Mouse (Mus musculus) forebrain, embryonic 15.5 days (tissue): ENCODE data around the gene Nell1. TPM values are rescaled to one million over a fixed set of nuclear protein-coding genes. Genes with fewer than 3 reads are reported as not detected.

Source experiments
- ATAC-seq: fragments of 200-750 bp; cut with Nextera tagmentation; replicated peaks from 2 replicates; pipeline ENCODE4 v1.8.0; 2017; ENCODE audit warnings: mild to moderate bottlenecking, moderate TSS enrichment, moderate library complexity
- H3K27ac ChIP-seq: fragments of 300-500 bp; sonication (generic); replicated peaks from 2 replicates; pipeline ENCODE4 v1.5.1; 2015; ENCODE audit warnings: mild to moderate bottlenecking, inconsistent platforms
- H3K27me3 ChIP-seq: fragments of 300-500 bp; sonication (generic); 2 replicates; pipeline ENCODE4 v1.6.1; 2015; ENCODE audit warnings: inconsistent platforms
- H3K36me3 ChIP-seq: fragments of 300-500 bp; sonication (generic); 2 replicates; pipeline ENCODE4 v1.6.1; 2015; ENCODE audit warnings: mild to moderate bottlenecking, inconsistent platforms
- H3K4me1 ChIP-seq: fragments of 300-500 bp; sonication (generic); 2 replicates; pipeline ENCODE4 v1.6.1; 2015; ENCODE audit warnings: inconsistent platforms
- H3K4me2 ChIP-seq: fragments of 300-500 bp; sonication (generic); replicated peaks from 2 replicates; pipeline ENCODE4 v1.6.1; 2015; ENCODE audit warnings: mild to moderate bottlenecking, inconsistent platforms
- H3K4me3 ChIP-seq: fragments of 300-500 bp; sonication (generic); 2 replicates; pipeline ENCODE4 v1.5.1; 2015; ENCODE audit warnings: mild to moderate bottlenecking, inconsistent platforms
- H3K9ac ChIP-seq: fragments of 300-500 bp; sonication (generic); replicated peaks from 2 replicates; pipeline ENCODE4 v1.6.1; 2015; ENCODE audit warnings: mild to moderate bottlenecking, inconsistent platforms
- H3K9me3 ChIP-seq: fragments of 300-500 bp; sonication (generic); 2 replicates; pipeline ENCODE4 v1.6.1; 2016; ENCODE audit warnings: inconsistent platforms
- WGBS: fragments of 180-500 bp; shearing (Covaris S2); methylation state at CpG from one replicate; pipeline ENCODE4 v1.1.7; 2015; ENCODE audit warnings: mixed read lengths; 5-methylcytosine and 5-hydroxymethylcytosine counted together
- polyA plus RNA-seq: library from polyadenylated mRNA; unstranded; fragments of >200 nt; fragmentation: Nextera tagmentation; extraction: Ambion mirVana; gene quantifications from 2 replicates; pipeline ENCODE4 v1.2.1, GENCODE M21; 2015

Gene Nell1
- polyA plus RNA-seq, 1 experiment from 2014 or later: 10.3 TPM

GRCm38 (mm10) chr7:49969516-49969915 is 5.1 kb upstream of the Nell1 start:
- peaks cover 18% of the 10 kb centered on the region for H3K27me3 ChIP-seq
- no peak overlapping the region for H3K27ac ChIP-seq
- no peaks in the 10 kb centered on the region for H3K9me3 ChIP-seq
- H3K4me3 ChIP-seq: no peak overlapping the region
- no peak for ATAC-seq
- no peak overlapping the region for H3K4me2 ChIP-seq
- no peak overlapping the region for H3K9ac ChIP-seq
- peaks cover 1% of the 10 kb centered on the region for H3K4me1 ChIP-seq
- 29% methylated on average over 4 of the region's 4 CpGs for WGBS
- no peaks in the 10 kb centered on the region for H3K36me3 ChIP-seq

- Histone ChIP-seq H3K9ac (peak overlapping the region; percentile 45), H3K4me2 (peak overlapping the region; percentile 76), H3K9me3 (no peaks in the 10 kb centered on the region), H3K4me3 (peak overlapping the region; percentile 47), H3K27ac (no peak overlapping the region), H3K4me1 (peaks cover 21% of the 10 kb centered on the region), H3K36me3 (no peaks in the 10 kb centered on the region), H3K27me3 (peaks cover 60% of the 10 kb centered on the region)
- ATAC-seq: peak; percentile 75
- WGBS: 0% methylated on average over 36 of the region's 40 CpGs
Measured at GRCm38 (mm10) chr7:49975441-49976121, 917 bp downstream of the Nell1 start.

GRCm38 (mm10) chr7:49981511-49982227 is 7.0 kb downstream of the Nell1 start:
- no peak overlapping the region for H3K9ac ChIP-seq
- peaks cover 28% of the 10 kb centered on the region for H3K27me3 ChIP-seq
- no peaks in the 10 kb centered on the region for H3K36me3 ChIP-seq
- 3% methylated on average over 9 of the region's 9 CpGs for WGBS
- no peak overlapping the region for H3K27ac ChIP-seq
- no peak overlapping the region for H3K4me3 ChIP-seq
- peaks cover 11% of the 10 kb centered on the region for H3K4me1 ChIP-seq
- no peaks in the 10 kb centered on the region for H3K9me3 ChIP-seq
- H3K4me2 ChIP-seq: no peak overlapping the region
- ATAC-seq: peak; percentile 88

GRCm38 (mm10) chr7:49984698-49985097 is 10.0 kb downstream of the Nell1 start:
- peaks cover 6% of the 10 kb centered on the region; the same call in 1 of the 2 replicates for H3K27me3 ChIP-seq
- H3K27ac ChIP-seq: no peak overlapping the region
- H3K9me3 ChIP-seq: no peaks in the 10 kb centered on the region
- no peak overlapping the region for H3K4me3 ChIP-seq
- no peak overlapping the region for H3K4me2 ChIP-seq
- no peak overlapping the region for H3K9ac ChIP-seq
- H3K4me1 ChIP-seq: peaks cover 11% of the 10 kb centered on the region
- ATAC-seq: no peak
- 25% methylated on average over 6 of the region's 6 CpGs for WGBS
- no peaks in the 10 kb centered on the region for H3K36me3 ChIP-seq

GRCm38 (mm10) chr7:49985947-49986346 is 11.3 kb downstream of the Nell1 start:
- 91% methylated on average over 8 of the region's 8 CpGs for WGBS
- Histone ChIP-seq H3K4me2 (no peak overlapping the region), H3K27me3 (no peaks in the 10 kb centered on the region), H3K36me3 (no peaks in the 10 kb centered on the region), H3K9ac (no peak overlapping the region), H3K4me1 (peaks cover 10% of the 10 kb centered on the region), H3K4me3 (no peak overlapping the region), H3K27ac (no peak overlapping the region), H3K9me3 (no peaks in the 10 kb centered on the region)
- no peak for ATAC-seq

GRCm38 (mm10) chr7:49999321-49999720 is 24.7 kb downstream of the Nell1 start:
- H3K9ac ChIP-seq: no peak overlapping the region
- 67% methylated on average over 4 of the region's 4 CpGs for WGBS
- no peaks in the 10 kb centered on the region for H3K36me3 ChIP-seq
- H3K27me3 ChIP-seq: no peaks in the 10 kb centered on the region
- H3K9me3 ChIP-seq: no peaks in the 10 kb centered on the region
- ATAC-seq: peak; percentile 29
- no peaks in the 10 kb centered on the region for H3K4me1 ChIP-seq
- no peak overlapping the region for H3K27ac ChIP-seq
- no peak overlapping the region for H3K4me3 ChIP-seq
- no peak overlapping the region for H3K4me2 ChIP-seq

GRCm38 (mm10) chr7:50005268-50005667 is 30.6 kb downstream of the Nell1 start:
- Histone ChIP-seq H3K36me3 (no peaks in the 10 kb centered on the region), H3K9me3 (no peaks in the 10 kb centered on the region), H3K9ac (no peak overlapping the region), H3K27me3 (no peaks in the 10 kb centered on the region), H3K27ac (no peak overlapping the region), H3K4me1 (no peaks in the 10 kb centered on the region), H3K4me3 (no peak overlapping the region), H3K4me2 (no peak overlapping the region)
- WGBS: 75% methylated on average over 2 of the region's 2 CpGs
- ATAC-seq: no peak

- no peak overlapping the region for H3K27ac ChIP-seq
- ATAC-seq: no peak
- no peaks in the 10 kb centered on the region for H3K4me1 ChIP-seq
- no peak overlapping the region for H3K9ac ChIP-seq
- WGBS: 77% methylated on average over 13 of the region's 13 CpGs
- H3K4me3 ChIP-seq: no peak overlapping the region
- H3K36me3 ChIP-seq: no peaks in the 10 kb centered on the region
- H3K4me2 ChIP-seq: no peak overlapping the region
- H3K9me3 ChIP-seq: no peaks in the 10 kb centered on the region
- H3K27me3 ChIP-seq: no peaks in the 10 kb centered on the region
Measured at GRCm38 (mm10) chr7:50035187-50036153, 60.8 kb downstream of the Nell1 start.

GRCm38 (mm10) chr7:50041112-50041511 is 66.4 kb downstream of the Nell1 start:
- H3K27ac ChIP-seq: no peak overlapping the region
- WGBS: 65% methylated on average over 6 of the region's 6 CpGs
- no peak for ATAC-seq
- H3K36me3 ChIP-seq: no peaks in the 10 kb centered on the region
- H3K4me3 ChIP-seq: no peak overlapping the region
- no peak overlapping the region for H3K9ac ChIP-seq
- no peaks in the 10 kb centered on the region for H3K9me3 ChIP-seq
- H3K4me2 ChIP-seq: no peak overlapping the region
- no peaks in the 10 kb centered on the region for H3K4me1 ChIP-seq
- no peaks in the 10 kb centered on the region for H3K27me3 ChIP-seq

- H3K9me3 ChIP-seq: no peaks in the 10 kb centered on the region
- no peak overlapping the region for H3K4me2 ChIP-seq
- H3K9ac ChIP-seq: no peak overlapping the region
- H3K36me3 ChIP-seq: no peaks in the 10 kb centered on the region
- no peak for ATAC-seq
- no peaks in the 10 kb centered on the region for H3K4me1 ChIP-seq
- no peak overlapping the region for H3K4me3 ChIP-seq
- WGBS: 83% methylated on average over 4 of the region's 4 CpGs
- no peaks in the 10 kb centered on the region for H3K27me3 ChIP-seq
- no peak overlapping the region for H3K27ac ChIP-seq
Measured at GRCm38 (mm10) chr7:50050144-50050543, 75.5 kb downstream of the Nell1 start.

- H3K4me1 ChIP-seq: no peaks in the 10 kb centered on the region
- ATAC-seq: no peak
- no peaks in the 10 kb centered on the region for H3K27me3 ChIP-seq
- H3K9ac ChIP-seq: no peak overlapping the region
- H3K4me3 ChIP-seq: no peak overlapping the region
- WGBS: 89% methylated on average over 2 of the region's 2 CpGs
- no peaks in the 10 kb centered on the region for H3K36me3 ChIP-seq
- H3K27ac ChIP-seq: no peak overlapping the region
- no peaks in the 10 kb centered on the region for H3K9me3 ChIP-seq
- H3K4me2 ChIP-seq: no peak overlapping the region
Measured at GRCm38 (mm10) chr7:50053704-50054103, 79.0 kb downstream of the Nell1 start.

- H3K27me3 ChIP-seq: no peaks in the 10 kb centered on the region
- no peaks in the 10 kb centered on the region for H3K9me3 ChIP-seq
- H3K4me2 ChIP-seq: no peak overlapping the region
- no peak overlapping the region for H3K27ac ChIP-seq
- no peak overlapping the region for H3K4me3 ChIP-seq
- WGBS: 72% methylated on average over 5 of the region's 5 CpGs
- no peaks in the 10 kb centered on the region for H3K36me3 ChIP-seq
- H3K4me1 ChIP-seq: no peaks in the 10 kb centered on the region
- H3K9ac ChIP-seq: no peak overlapping the region
- no peak for ATAC-seq
Measured at GRCm38 (mm10) chr7:50094461-50094860, 119.8 kb downstream of the Nell1 start.
